Mouse (Mus musculus) heart, adult 2 months (tissue): ENCODE measurements around the gene Aldh3b3.

Source experiments
- CTCF ChIP-seq: fragments of 200-600 bp; IDR thresholded peaks from 2 replicates; pipeline ENCODE4 v1.8.1; 2022; ENCODE audit warnings: antibody characterized with exemption, mild to moderate bottlenecking, moderate library complexity
- EP300 ChIP-seq: fragments of 200-500 bp; IDR thresholded peaks from 2 replicates; pipeline ENCODE4 v1.6.1; 2011; ENCODE audit warnings: low read depth, low read length, control low read depth; ENCODE audit not compliant: insufficient read depth
- POLR2A ChIP-seq: fragments of 200-500 bp; IDR thresholded peaks from 2 replicates; pipeline ENCODE4 v1.6.1; 2011; ENCODE audit warnings: mild to moderate bottlenecking, low read depth, low read length, control low read depth; ENCODE audit not compliant: insufficient read depth

GRCm38 (mm10) chr19:3951461-3951860 is 7.0 kb upstream of the Aldh3b3 start:
- TF ChIP-seq CTCF (no peak), EP300 (no peak), POLR2A (no peak)
